Mouse (Mus musculus) B cell, adult 67 days (primary cell): ENCODE measurements around the gene Dpep1. TPM values are rescaled to one million over a fixed set of nuclear protein-coding genes. Genes with fewer than 3 reads are reported as not detected.

Experiments
- total RNA-seq, 2 experiments: library from RNA; stranded (reverse); gene quantifications; 4 replicates each; pipeline ENCODE4 v1.2.4; 2023

Gene Dpep1
- total RNA-seq: not detected

DNA sequence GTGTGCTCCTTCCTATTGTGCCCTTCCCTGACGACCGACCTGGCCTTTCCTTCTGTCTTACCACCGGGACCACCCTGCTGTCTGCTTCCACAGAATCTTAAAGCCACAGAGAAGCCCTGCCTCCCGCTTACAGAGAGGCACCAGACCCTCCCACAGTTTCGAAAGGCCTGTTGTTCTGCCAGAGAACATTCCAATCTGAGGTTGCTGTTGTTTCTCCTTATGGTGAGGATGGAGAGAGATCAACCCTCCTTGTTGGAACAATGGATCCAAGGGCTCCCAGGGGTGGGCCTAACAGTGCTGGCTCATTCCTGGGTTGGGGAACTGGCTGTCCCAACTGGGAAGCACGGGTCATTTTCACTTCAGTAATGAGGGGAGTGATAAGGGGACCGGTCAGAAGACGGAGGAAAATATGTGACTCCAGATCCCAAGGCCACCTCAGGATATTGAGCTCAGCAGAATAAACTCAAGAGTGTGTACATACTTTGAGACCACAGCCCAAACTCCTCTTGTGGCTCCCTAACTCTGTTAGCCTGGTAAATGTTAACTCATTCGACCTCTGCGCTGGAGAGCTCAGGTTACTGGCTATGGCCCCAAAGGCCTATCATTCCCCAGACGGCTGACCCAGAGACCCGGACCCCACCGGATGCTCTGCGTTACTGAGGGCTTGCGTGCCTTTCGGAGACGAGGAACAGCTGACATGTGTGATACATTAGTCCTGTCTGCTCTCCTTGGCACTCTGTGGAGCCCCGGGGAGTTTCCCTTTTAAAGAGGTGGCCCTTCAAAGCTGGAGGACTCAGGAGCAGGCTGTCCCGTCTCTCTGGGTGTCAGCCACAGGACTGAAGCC is at the start of gene Dpep1:
Gene Dpep1, plus strand, starts transcription at position 677 of the 844 bp plus-strand sequence.

DNA sequence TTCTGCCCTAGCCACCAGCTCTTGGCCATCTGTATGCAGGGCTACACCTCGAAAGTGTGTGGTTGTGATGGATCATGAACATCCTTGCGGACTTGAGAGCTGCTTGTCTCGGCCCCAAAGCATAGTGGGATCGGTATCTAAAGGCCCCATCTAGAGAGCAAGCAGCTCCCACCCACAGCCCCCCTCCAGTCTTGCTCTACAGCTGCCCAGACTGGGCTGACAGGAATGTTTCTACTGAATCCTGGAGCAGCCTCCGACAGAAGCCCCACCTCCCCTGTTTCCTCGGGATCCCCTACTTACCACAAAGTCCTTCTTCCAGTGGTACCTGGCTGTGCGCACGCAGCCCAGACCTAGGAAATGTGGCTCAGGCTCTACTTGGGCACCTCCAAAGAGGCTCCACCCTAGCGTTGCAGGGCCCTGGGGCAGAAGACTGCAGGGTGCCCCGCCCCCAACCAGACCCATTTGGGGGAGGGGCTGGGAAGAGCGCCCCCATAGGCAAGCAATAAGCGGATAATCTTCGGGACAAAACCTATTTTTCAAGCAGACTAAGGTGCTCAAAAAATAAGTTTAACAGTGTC is 28.1 kb upstream of the Dpep1 start, which contains the start of gene Sult5a1:
Gene Sult5a1, minus strand, starts transcription at position 428 of the 578 bp plus-strand sequence.

DNA sequence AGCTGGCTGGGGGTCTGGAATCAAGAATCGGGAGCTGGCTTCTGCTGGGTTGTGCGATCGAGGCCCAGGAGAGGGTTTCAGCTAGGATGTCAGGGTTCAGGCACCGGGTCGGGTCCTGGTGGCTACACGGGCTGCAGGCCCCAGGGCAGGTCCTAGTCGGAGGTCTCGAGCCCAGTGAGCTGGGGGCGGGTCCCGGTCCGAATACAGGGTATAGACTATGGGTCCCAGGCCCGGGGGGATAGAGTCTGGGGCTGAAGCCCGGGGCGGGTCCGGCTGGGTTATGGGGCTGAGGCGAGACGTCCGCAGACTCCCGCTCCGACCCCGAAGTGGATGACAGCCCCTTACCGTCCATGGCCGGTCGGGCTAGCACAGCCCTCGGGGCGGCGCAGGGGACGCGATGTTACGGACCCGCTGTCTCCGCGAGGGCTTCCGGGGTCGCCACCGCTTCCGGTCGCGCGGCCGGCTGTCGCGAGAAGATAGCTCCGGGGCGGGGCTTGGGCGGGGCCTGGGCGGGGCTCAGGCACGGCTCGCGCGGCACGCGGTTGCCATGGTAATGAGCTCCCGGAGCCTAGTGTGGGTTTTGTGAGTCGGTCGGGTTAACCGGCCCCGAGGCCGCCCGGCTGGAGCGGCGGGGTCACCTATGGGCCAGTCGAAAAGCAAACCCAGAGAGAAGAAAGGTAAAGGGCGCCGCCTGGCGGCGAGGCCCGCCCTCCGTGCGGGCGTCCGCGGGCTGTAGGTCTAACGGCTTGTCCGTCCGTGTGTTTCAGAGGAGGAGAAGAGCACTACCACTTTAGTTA is 26.5 kb downstream of the Dpep1 start, which contains the start of the genes Chmp1a and Spata33:
Gene Chmp1a, minus strand, starts transcription at position 443 of the 797 bp plus-strand sequence.
Gene Spata33, plus strand, starts transcription at position 512 of the 797 bp plus-strand sequence.

DNA sequence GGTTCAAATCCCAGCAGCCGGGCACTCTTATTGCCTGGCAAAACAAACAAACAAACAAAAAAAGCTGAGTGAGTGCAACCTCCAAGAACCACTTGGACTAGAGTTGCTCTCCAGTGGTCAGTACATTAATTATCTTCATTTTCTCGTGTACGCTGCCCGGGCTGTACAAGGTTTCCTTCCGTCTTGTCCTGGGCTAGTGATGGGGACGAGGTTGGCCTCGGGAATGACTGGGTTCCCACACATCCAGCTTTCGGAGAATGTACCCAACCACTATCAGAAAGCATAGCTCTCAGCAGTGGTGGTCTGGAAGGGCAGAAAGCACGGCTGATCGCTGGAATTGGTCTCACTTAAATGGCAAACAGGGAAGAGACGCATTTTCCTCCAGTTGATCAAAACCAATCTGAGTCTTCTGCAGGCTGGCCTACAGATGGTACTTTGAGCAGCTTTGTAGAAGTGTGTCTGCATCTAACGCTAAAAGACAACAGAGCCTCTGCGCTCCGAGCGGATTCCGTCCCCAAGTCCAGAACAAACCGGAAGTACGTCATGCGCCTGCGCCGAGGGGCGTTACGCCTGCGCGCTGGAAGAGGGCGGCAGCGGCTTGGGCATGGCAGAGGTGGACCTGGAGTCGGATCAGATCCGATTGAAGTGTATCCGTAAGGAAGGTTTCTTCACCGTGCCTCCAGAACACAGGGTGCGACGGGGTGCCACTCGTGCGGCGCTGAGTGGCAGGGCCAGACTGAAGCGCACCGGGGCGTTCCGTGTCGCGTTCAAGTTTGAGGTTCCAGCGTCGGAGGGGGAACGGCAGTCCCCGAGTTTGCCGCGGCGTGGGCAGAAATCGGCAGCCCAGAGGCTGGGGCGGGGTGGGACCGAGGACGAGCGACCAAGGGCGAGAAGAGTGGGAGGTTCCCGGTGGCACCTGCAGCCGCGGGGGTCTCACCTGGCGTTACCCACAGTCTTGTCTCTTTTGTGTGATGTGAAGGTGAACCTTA is 38.5 kb downstream of the Dpep1 start, which contains the start of gene Cdk10:
Gene Cdk10, plus strand, starts transcription at position 565 of the 989 bp plus-strand sequence.

DNA sequence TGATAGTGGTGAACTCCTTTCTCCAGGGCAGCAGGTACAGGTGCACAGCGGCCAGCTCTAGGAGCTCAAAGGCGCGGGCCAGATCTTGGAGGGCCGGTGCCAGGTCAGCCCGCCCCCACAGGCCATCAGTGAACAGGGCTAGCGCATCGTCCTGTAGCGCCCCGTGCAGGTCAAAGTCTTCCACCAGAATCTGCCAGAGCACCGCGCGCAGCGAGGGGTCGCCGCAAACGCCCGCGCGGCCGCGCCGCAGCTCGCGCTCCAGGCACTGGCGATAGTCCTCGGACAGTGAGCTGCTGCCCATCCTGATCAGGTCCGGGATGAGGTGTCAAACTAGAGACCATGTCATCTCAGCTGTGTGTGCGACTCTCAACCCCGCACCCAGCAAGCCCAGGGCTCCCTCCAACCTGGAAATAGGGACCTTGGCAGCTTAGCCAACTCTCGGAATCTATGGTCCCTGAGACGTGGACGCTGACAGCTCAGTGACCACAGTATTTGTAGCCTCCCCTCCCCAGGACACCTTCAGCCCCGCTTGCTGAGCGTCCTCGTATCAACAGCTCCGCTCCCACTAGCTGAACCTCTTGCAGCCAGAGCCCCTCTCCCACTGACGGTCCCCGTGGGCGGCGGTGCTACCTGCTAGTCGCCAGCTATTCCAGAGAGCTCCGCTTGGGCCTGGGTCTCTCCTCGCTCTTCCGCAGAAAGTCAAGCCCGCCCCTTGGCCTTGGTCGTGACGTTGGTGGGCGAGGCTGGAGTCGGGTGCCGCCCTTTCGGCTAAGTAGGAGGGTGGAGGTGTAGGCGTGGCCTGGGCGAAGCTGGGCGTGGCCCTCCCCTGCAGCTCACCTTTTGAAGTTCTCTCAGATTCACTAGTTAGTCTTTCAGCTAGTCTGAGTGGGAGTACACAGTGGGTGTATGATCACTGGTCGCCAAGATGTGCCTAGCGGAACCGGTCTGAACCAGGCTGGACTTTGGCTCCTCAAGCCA is 49.8 kb downstream of the Dpep1 start, which contains the start of gene Spata2l:
Gene Spata2l, minus strand, starts transcription at position 714 of the 978 bp plus-strand sequence.

Other genes with a start within 250 kb of the Dpep1 start
- gene Ankrd11, start 144.0 kb upstream of the Dpep1 start, total RNA-seq: 100 to 1,000 TPM; 265 to 270 TPM
- 10 to 100 TPM; 61.9 to 70.8 TPM for gene Spg7, start 123.3 kb upstream of the Dpep1 start, total RNA-seq
- gene Rpl13, start 83.9 kb upstream of the Dpep1 start, total RNA-seq: 1,000 to 10,000 TPM; 1,422 to 1,477 TPM
- gene Cpne7, start 68.9 kb upstream of the Dpep1 start, total RNA-seq: not detected
- not detected for gene Sult5a1, start 27.9 kb upstream of the Dpep1 start, total RNA-seq
- 10 to 100 TPM; 78.8 to 88.5 TPM for gene Chmp1a, start 26.5 kb downstream of the Dpep1 start, total RNA-seq
- gene Spata33, start 26.6 kb downstream of the Dpep1 start, total RNA-seq: not detected
- 10 to 100 TPM; 63.8 to 86.4 TPM for gene Cdk10, start 38.6 kb downstream of the Dpep1 start, total RNA-seq
- 10 to 100 TPM in 1 of 2 experiments, 1 to 10 TPM in 1; 7.0 to 10.7 TPM for gene Spata2l, start 50.0 kb downstream of the Dpep1 start, total RNA-seq
- 10 to 100 TPM; 36.3 to 39.3 TPM for gene Zfp276, start 68.0 kb downstream of the Dpep1 start, total RNA-seq
- gene Vps9d1, start 68.1 kb downstream of the Dpep1 start, total RNA-seq: 10 to 100 TPM; 41.2 TPM
- 100 to 1,000 TPM in 1 of 2 experiments, 10 to 100 TPM in 1; 81.2 to 111 TPM for gene Fanca, start 132.3 kb downstream of the Dpep1 start, total RNA-seq
- gene Spire2, start 146.5 kb downstream of the Dpep1 start, total RNA-seq: under 1 TPM in 1 of 2 experiments, not detected in 1; 0.23 TPM
- 100 to 1,000 TPM; 282 to 288 TPM for gene Tcf25, start 187.5 kb downstream of the Dpep1 start, total RNA-seq
- under 1 TPM; 0.21 to 0.46 TPM for gene Mc1r, start 220.9 kb downstream of the Dpep1 start, total RNA-seq
- not detected for gene Tubb3, start 225.2 kb downstream of the Dpep1 start, total RNA-seq
- 10 to 100 TPM; 13.5 to 14.4 TPM for gene Def8, start 237.3 kb downstream of the Dpep1 start, total RNA-seq